Mouse (Mus musculus) liver, embryonic 15.5 days (tissue): ENCODE measurements around the gene Coro6. TPM values are rescaled to one million over a fixed set of nuclear protein-coding genes. Genes with fewer than 3 reads are reported as not detected.

Experiments
- ATAC-seq: fragments of 200-750 bp; cut with Nextera tagmentation; 2 replicates; pipeline ENCODE4 v1.8.0; 2017; ENCODE audit warnings: moderate number of reproducible peaks, mild to moderate bottlenecking, moderate library complexity; ENCODE audit not compliant: insufficient read depth
- H3K27ac ChIP-seq: fragments of 300-500 bp; sonication (generic); replicated peaks from 2 replicates; pipeline ENCODE4 v1.5.1; 2015; ENCODE audit warnings: mild to moderate bottlenecking, inconsistent platforms
- H3K27me3 ChIP-seq: fragments of 300-500 bp; sonication (generic); 2 replicates; pipeline ENCODE4 v1.6.1; 2015; ENCODE audit warnings: mild to moderate bottlenecking, inconsistent platforms
- H3K36me3 ChIP-seq: fragments of 300-500 bp; sonication (generic); replicated peaks from 2 replicates; pipeline ENCODE4 v1.6.1; 2015; ENCODE audit warnings: moderate library complexity, mild to moderate bottlenecking, inconsistent platforms
- H3K4me1 ChIP-seq: fragments of 300-500 bp; sonication (generic); replicated peaks from 2 replicates; pipeline ENCODE4 v1.6.1; 2015; ENCODE audit warnings: inconsistent platforms
- H3K4me2 ChIP-seq: fragments of 300-500 bp; sonication (generic); 2 replicates; pipeline ENCODE4 v1.6.1; 2015; ENCODE audit warnings: moderate library complexity, mild to moderate bottlenecking, inconsistent platforms
- H3K4me3 ChIP-seq: fragments of 300-500 bp; sonication (generic); replicated peaks from 2 replicates; pipeline ENCODE4 v1.5.1; 2015; ENCODE audit warnings: mild to moderate bottlenecking, inconsistent platforms
- H3K9ac ChIP-seq: fragments of 300-500 bp; sonication (generic); 2 replicates; pipeline ENCODE4 v1.6.1; 2015; ENCODE audit warnings: moderate library complexity, mild to moderate bottlenecking, inconsistent platforms
- H3K9me3 ChIP-seq: fragments of 300-500 bp; sonication (generic); replicated peaks from 2 replicates; pipeline ENCODE4 v1.6.1; 2016; ENCODE audit warnings: inconsistent platforms
- WGBS: fragments of 180-500 bp; shearing (Covaris S2); methylation state at CpG from one replicate; pipeline ENCODE4 v1.1.7; 2015; ENCODE audit warnings: mixed read lengths; ENCODE audit not compliant: insufficient replicate concordance; 5-methylcytosine and 5-hydroxymethylcytosine counted together
- polyA plus RNA-seq: library from polyadenylated mRNA; unstranded; fragments of >200 nt; fragmentation: Nextera tagmentation; extraction: Ambion mirVana; gene quantifications from 2 replicates; pipeline ENCODE4 v1.2.1, GENCODE M21; 2015

The Coro6 gene
- polyA plus RNA-seq, 1 experiment from 2014 or later: 0.35 TPM

DNA sequence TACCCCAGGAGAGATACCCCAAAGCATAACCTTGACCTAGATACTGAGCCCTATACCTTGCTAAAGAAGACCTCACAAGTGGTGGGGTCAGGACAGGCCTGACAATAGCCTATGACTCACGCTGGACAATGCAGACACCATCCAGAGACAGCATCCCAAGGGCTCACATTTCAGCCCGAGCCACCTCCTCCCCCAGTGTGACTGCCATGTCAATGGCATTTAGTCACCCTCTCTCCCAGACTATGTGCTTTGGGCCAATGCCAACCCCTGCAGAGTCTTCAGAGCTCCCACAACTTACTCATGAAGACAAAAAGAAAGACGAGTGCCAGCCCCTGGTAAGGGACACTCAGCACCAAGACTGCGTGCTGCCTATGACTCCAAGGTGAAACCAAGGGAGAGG is 2.5 kb downstream of the Coro6 start:
- Histone ChIP-seq H3K36me3 (no peaks in the 10 kb centered on the region), H3K27me3 (peaks cover 87% of the 10 kb centered on the region), H3K9me3 (no peaks in the 10 kb centered on the region), H3K4me3 (no peak overlapping the region), H3K4me2 (no peak overlapping the region), H3K4me1 (peaks cover 25% of the 10 kb centered on the region), H3K27ac (no peak overlapping the region), H3K9ac (no peak overlapping the region)
- no peak for ATAC-seq
- WGBS: 51% methylated on average over 4 of the region's 4 CpGs

DNA sequence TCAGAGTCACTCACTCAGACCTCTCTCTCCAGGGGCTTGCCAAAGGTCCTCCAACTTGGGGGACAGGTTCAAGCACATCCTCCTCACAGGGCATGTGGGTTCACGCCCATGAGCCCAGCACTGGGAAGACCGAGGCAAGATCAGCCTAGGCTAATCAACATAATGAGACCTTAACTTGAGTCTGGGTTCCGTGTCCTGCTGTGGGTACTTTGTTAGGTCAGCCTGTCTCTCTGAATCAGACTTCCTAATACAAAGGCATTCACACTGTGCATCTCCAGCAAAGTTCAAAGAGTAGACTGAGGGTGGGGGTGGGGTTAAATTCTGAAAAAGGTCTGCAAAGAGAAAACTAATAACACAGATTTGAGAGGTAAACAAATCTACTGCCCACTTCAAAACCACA is 2.9 kb downstream of the Coro6 start:
- Histone ChIP-seq H3K4me2 (no peak overlapping the region), H3K36me3 (no peaks in the 10 kb centered on the region), H3K27me3 (peaks cover 84% of the 10 kb centered on the region), H3K4me1 (peaks cover 25% of the 10 kb centered on the region), H3K27ac (no peak overlapping the region), H3K9me3 (no peaks in the 10 kb centered on the region), H3K9ac (no peak overlapping the region), H3K4me3 (no peak overlapping the region)
- WGBS: 54% methylated on average over 3 of the region's 3 CpGs
- ATAC-seq: no peak

DNA sequence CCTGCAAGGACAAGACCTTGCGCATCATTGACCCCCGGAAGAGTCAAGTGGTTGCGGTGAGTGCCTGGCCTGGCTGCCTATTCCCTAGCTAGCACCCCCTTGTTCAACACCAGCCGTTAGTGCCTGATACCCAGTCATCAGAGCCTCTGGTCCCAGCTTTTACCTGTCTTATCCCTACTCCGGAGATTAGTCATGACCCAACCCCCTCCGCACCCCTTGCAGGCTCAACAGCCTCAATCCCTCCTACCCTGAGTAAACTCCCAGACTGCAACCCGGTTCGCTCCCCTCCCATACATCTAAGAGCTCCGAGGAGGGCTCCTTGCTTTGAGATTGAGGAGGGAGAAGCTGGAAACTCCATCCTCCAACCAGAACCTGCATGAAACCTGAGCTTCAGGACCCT is 4.3 kb downstream of the Coro6 start:
- peaks cover 70% of the 10 kb centered on the region for H3K27me3 ChIP-seq
- WGBS: 35% methylated on average over 9 of the region's 9 CpGs

DNA sequence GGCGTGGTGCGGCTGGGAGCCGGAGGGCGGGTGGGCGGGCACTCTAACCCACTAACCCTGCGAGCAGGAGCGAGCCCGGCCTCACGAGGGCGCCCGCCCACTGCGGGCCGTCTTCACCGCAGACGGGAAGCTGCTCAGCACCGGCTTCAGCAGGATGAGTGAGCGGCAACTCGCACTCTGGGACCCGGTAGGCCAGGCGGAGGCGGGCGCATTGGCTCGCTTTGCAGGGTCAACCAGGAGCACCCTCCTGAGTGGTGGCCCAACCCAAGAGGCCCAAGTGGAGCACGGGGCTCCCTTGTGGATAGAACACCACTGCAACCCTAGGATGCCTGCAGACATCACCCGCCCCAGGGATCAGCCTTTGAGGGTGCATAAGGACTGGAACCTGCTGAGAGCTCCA is 4.9 kb downstream of the Coro6 start:
- H3K9ac ChIP-seq: no peak overlapping the region
- no peak overlapping the region for H3K27ac ChIP-seq
- H3K36me3 ChIP-seq: no peaks in the 10 kb centered on the region
- no peaks in the 10 kb centered on the region for H3K9me3 ChIP-seq
- peaks cover 63% of the 10 kb centered on the region for H3K27me3 ChIP-seq
- 2% methylated on average over 25 of the region's 25 CpGs for WGBS
- no peak overlapping the region for H3K4me3 ChIP-seq
- peak overlapping the region; percentile 55 for H3K4me2 ChIP-seq
- no peak for ATAC-seq
- H3K4me1 ChIP-seq: peaks cover 21% of the 10 kb centered on the region

More for the DNA sequence above, 4.3 kb downstream of the Coro6 start:
- no peaks in the 10 kb centered on the region for H3K36me3 ChIP-seq
- no peak overlapping the region for H3K4me2 ChIP-seq
- H3K9ac ChIP-seq: no peak overlapping the region
- peaks cover 25% of the 10 kb centered on the region for H3K4me1 ChIP-seq
- ATAC-seq: no peak
- H3K27ac ChIP-seq: no peak overlapping the region
- no peak overlapping the region for H3K4me3 ChIP-seq
- no peaks in the 10 kb centered on the region for H3K9me3 ChIP-seq

DNA sequence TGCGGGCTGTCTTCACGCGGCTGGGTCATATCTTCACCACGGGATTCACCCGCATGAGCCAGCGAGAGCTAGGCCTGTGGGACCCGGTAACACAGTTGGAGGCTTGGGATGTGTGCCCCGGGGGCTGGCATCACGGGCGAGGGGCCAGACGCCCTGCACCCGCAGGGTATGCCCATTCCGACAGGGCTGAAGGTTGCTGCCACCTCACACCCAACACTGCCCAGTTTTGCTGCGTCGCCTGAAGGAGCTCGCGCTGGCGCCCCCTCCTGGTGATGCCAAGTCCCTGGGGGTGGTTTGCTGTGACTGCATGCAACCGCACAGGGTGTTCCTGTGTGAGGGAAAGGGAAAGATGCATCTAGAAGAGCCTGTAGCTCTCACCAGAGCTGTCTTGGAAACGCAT is 5.6 kb downstream of the Coro6 start:
- Histone ChIP-seq H3K27me3 (peaks cover 57% of the 10 kb centered on the region), H3K4me3 (no peak overlapping the region), H3K36me3 (no peaks in the 10 kb centered on the region), H3K4me1 (peaks cover 15% of the 10 kb centered on the region), H3K9ac (no peak overlapping the region), H3K4me2 (peak overlapping the region; percentile 55), H3K9me3 (no peaks in the 10 kb centered on the region), H3K27ac (no peak overlapping the region)
- no peak for ATAC-seq
- WGBS: 7% methylated on average over 20 of the region's 20 CpGs

- peaks cover 13% of the 10 kb centered on the region for H3K4me1 ChIP-seq
- no peak overlapping the region for H3K9ac ChIP-seq
- H3K27ac ChIP-seq: no peak overlapping the region
- ATAC-seq: no peak
- 71% methylated on average over 9 of the region's 9 CpGs for WGBS
- H3K4me3 ChIP-seq: no peak overlapping the region
- H3K4me2 ChIP-seq: no peak overlapping the region
- H3K36me3 ChIP-seq: no peaks in the 10 kb centered on the region
- H3K9me3 ChIP-seq: no peaks in the 10 kb centered on the region
- H3K27me3 ChIP-seq: peaks cover 51% of the 10 kb centered on the region
Measured at GRCm38 (mm10) chr11:77468397-77468796, 6.2 kb downstream of the Coro6 start.

DNA sequence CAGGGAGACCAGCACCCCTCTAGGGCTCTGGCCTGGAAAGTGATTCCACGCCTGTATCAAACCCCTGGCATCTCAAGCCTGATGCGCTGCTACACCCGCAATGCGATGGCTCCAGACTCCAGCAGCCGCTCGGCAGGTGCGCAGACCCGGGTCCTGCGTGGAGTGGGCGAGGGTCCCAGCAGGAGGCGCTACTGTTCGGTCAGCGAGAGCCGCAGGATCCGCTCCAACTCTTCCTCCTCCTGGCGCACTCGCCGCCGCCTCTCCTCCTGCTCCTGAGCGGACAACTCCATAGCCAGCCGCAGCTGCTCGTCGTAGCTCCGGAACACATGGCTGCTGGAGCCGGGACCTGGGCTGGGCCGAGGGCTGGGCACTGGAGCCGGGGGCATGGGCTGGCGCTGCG is 9.2 kb downstream of the Coro6 start:
- no peak for ATAC-seq
- Histone ChIP-seq H3K4me3 (no peak overlapping the region), H3K9ac (no peak overlapping the region), H3K4me2 (no peak overlapping the region), H3K27ac (no peak overlapping the region), H3K27me3 (peaks cover 22% of the 10 kb centered on the region), H3K9me3 (no peaks in the 10 kb centered on the region), H3K36me3 (no peaks in the 10 kb centered on the region), H3K4me1 (peaks cover 13% of the 10 kb centered on the region)
- WGBS: 83% methylated on average over 29 of the region's 29 CpGs

- 83% methylated on average over 16 of the region's 16 CpGs for WGBS
- ATAC-seq: no peak
- H3K4me2 ChIP-seq: no peak overlapping the region
- peaks cover 8% of the 10 kb centered on the region for H3K27me3 ChIP-seq
- no peaks in the 10 kb centered on the region for H3K9me3 ChIP-seq
- H3K4me3 ChIP-seq: no peak overlapping the region
- H3K27ac ChIP-seq: no peak overlapping the region
- H3K4me1 ChIP-seq: peaks cover 3% of the 10 kb centered on the region
- no peak overlapping the region for H3K9ac ChIP-seq
- no peaks in the 10 kb centered on the region for H3K36me3 ChIP-seq
Measured at GRCm38 (mm10) chr11:77472775-77473174, 10.6 kb downstream of the Coro6 start.

DNA sequence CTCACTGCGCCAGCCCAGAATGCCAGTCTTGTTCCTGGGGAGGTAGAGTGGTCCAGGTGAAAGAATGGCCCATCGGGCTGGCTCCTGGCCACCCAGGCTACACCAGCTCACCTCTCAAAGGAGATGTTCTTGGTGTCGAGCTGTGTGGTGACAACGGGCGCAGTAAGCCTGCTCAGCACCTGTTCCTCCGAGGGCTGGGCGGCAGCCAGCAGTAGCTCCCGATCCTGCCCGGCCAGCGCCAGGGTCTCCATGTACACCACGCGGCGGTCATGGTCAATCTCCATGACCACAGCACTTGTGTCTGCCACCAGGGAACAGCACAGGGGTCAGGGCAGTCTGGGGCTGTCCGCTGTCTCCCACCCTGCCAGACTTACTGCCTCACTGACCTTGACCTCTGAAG is 14.0 kb downstream of the Coro6 start:
- 86% methylated on average over 14 of the region's 14 CpGs for WGBS
- H3K9ac ChIP-seq: no peak overlapping the region
- H3K4me1 ChIP-seq: no peaks in the 10 kb centered on the region; the same call in 1 of the 2 replicates
- H3K36me3 ChIP-seq: no peaks in the 10 kb centered on the region
- no peak overlapping the region for H3K4me2 ChIP-seq
- ATAC-seq: no peak
- H3K27ac ChIP-seq: no peak overlapping the region
- H3K9me3 ChIP-seq: no peaks in the 10 kb centered on the region
- no peak overlapping the region for H3K4me3 ChIP-seq
- H3K27me3 ChIP-seq: no peaks in the 10 kb centered on the region

GRCm38 (mm10) chr11:77476895-77477294 is 14.7 kb downstream of the Coro6 start:
- no peak overlapping the region for H3K9ac ChIP-seq
- ATAC-seq: no peak
- no peaks in the 10 kb centered on the region for H3K9me3 ChIP-seq
- H3K4me2 ChIP-seq: no peak overlapping the region
- no peak overlapping the region for H3K27ac ChIP-seq
- WGBS: 72% methylated on average over 6 of the region's 6 CpGs
- H3K4me1 ChIP-seq: no peaks in the 10 kb centered on the region; the same call in 1 of the 2 replicates
- no peak overlapping the region for H3K4me3 ChIP-seq
- H3K27me3 ChIP-seq: no peaks in the 10 kb centered on the region
- H3K36me3 ChIP-seq: no peaks in the 10 kb centered on the region

DNA sequence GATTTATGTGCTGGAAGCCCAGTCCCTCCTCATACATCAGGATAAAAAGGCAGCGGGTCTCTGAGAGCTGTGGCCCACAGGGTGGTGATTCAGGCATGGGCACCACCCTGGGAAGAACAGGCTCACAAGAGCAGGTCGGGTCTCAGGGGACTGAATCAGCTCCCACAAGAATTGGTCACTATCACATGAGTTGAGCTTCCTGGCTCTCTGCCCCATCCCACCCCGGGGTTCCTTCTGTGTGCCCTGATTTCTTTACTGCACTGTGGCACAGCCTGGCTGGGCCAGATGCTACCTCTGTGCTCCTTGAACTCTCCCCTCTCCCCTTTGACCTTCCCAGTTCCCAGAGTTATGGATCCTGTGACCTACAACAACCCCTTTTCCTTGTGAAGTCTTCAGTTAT is 20.8 kb downstream of the Coro6 start:
- H3K9ac ChIP-seq: no peak overlapping the region
- H3K27ac ChIP-seq: no peak overlapping the region
- no peaks in the 10 kb centered on the region for H3K9me3 ChIP-seq
- no peak overlapping the region for H3K4me2 ChIP-seq
- no peaks in the 10 kb centered on the region for H3K36me3 ChIP-seq
- H3K4me3 ChIP-seq: no peak overlapping the region
- no peak for ATAC-seq
- WGBS: 51% methylated on average over 3 of the region's 3 CpGs
- peaks cover 7% of the 10 kb centered on the region; the same call in 1 of the 2 replicates for H3K4me1 ChIP-seq
- peaks cover 15% of the 10 kb centered on the region for H3K27me3 ChIP-seq

DNA sequence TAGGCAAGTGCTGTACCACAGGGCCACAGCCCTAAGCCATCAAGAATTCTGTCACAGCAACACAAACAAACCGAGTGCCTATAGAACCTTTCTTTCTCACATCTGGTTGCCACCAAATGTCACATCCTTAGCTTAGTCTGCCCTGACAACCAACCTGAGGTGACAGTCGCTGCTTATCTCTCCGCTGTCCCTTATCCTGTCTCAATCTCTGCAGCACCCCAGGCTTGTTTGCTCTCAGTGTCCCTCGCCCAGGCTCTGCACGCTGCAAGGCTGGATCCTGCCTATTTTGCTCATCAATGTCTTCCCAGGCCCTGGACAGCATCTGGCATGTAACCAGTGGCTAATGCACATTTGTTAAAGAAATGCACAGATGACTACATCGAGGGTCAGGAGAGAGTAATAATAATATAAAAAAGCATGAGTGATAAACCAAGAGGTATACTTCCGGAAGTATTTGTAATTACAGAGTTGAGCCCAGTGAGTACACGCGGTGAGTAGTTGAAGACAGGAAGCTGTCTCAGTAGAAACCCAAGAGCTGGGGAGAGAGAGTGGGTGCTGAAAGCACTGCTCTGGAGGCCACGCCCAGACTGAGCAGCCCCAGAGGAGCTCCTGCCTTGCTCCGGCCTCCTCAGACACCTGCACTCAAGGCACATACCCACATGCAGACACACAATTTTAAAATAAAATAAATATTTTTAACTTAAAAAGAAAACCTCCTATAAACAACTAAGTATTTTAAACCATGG is 21.5 kb downstream of the Coro6 start:
- Histone ChIP-seq H3K9me3 (no peaks in the 10 kb centered on the region), H3K4me1 (peaks cover 7% of the 10 kb centered on the region; the same call in 1 of the 2 replicates), H3K27me3 (peaks cover 22% of the 10 kb centered on the region), H3K36me3 (no peaks in the 10 kb centered on the region), H3K27ac (no peak overlapping the region), H3K4me2 (no peak overlapping the region), H3K4me3 (no peak overlapping the region), H3K9ac (no peak overlapping the region)
- 36% methylated on average over 11 of the region's 11 CpGs for WGBS
- ATAC-seq: no peak
